Mouse (Mus musculus) heart, postnatal 0 days (tissue): Measurements from ENCODE around the gene Unc13a. TPM values are rescaled to one million over a fixed set of nuclear protein-coding genes. Genes with fewer than 3 reads are reported as not detected.

Experiments
- ATAC-seq: fragments of 200-750 bp; cut with Nextera tagmentation; 2 replicates; pipeline ENCODE4 v1.8.0; 2017; ENCODE audit warnings: low read depth, moderate number of reproducible peaks, moderate library complexity; ENCODE audit not compliant: insufficient read depth
- DNase-seq: peaks from one replicate; pipeline ENCODE4 v3.0.0-alpha.2; 2016; ENCODE audit warnings: low spot score
- H3K27ac ChIP-seq: fragments of 300-500 bp; sonication (generic); 2 replicates; pipeline ENCODE4 v1.5.1; 2014; ENCODE audit warnings: low read depth, mild to moderate bottlenecking
- H3K27me3 ChIP-seq: fragments of 300-500 bp; sonication (generic); 2 replicates; pipeline ENCODE4 v1.6.1; 2014; ENCODE audit warnings: low read length, mixed read lengths; ENCODE audit not compliant: control insufficient read depth, insufficient read depth
- H3K36me3 ChIP-seq: fragments of 300-500 bp; sonication (generic); replicated peaks from 2 replicates; pipeline ENCODE4 v1.6.1; 2014; ENCODE audit warnings: low read length, mixed read lengths; ENCODE audit not compliant: control insufficient read depth, insufficient read depth
- H3K4me1 ChIP-seq: fragments of 300-500 bp; sonication (generic); 2 replicates; pipeline ENCODE4 v1.6.1; 2014; ENCODE audit warnings: antibody characterized with exemption; ENCODE audit not compliant: control insufficient read depth, insufficient read depth
- H3K4me2 ChIP-seq: fragments of 300-500 bp; sonication (generic); 2 replicates; pipeline ENCODE4 v1.6.1; 2014; ENCODE audit warnings: low read depth, mild to moderate bottlenecking, low read length, moderate library complexity
- H3K4me3 ChIP-seq: fragments of 300-500 bp; sonication (generic); 2 replicates; pipeline ENCODE4 v1.5.1; 2014; ENCODE audit warnings: low read depth, low read length
- H3K9ac ChIP-seq: fragments of 300-500 bp; sonication (generic); replicated peaks from 2 replicates; pipeline ENCODE4 v1.6.1; 2014; ENCODE audit warnings: low read depth, low read length, mixed read lengths
- H3K9me3 ChIP-seq: fragments of 300-500 bp; sonication (generic); replicated peaks from 2 replicates; pipeline ENCODE4 v1.6.1; 2016; ENCODE audit warnings: low read length; ENCODE audit not compliant: control insufficient read depth
- CTCF ChIP-seq: IDR thresholded peaks from 2 replicates; pipeline ENCODE4 v1.5.1; 2016; ENCODE audit warnings: antibody characterized with exemption, control low read depth, low read depth
- EP300 ChIP-seq: IDR thresholded peaks from 2 replicates; pipeline ENCODE4 v1.6.1; 2016; ENCODE audit warnings: antibody characterized with exemption, low read depth
- WGBS: fragments of 180-500 bp; shearing (Covaris S2); extraction: QIAGEN DNeasy Blood & Tissue Kit; methylation state at CpG from one replicate; pipeline ENCODE4 v1.1.7; 2014; 5-methylcytosine and 5-hydroxymethylcytosine counted together
- polyA plus RNA-seq: library from polyadenylated mRNA; unstranded; fragments of >200 nt; fragmentation: Nextera tagmentation; extraction: Ambion mirVana; gene quantifications from 2 replicates; pipeline ENCODE4 v1.2.1, GENCODE M21; 2015
- total RNA-seq: library from RNA; depleted of rRNA; stranded (reverse); fragments of >200 nt; gene quantifications from 2 replicates; pipeline ENCODE4 v1.2.3, GENCODE M21; 2014; ENCODE audit warnings: low replicate concordance

Unc13a gene
- total and polyA plus RNA-seq, 2 experiments from 2014 or later: 0.57 to 0.60 TPM

- Histone ChIP-seq H3K9me3 (no peaks in the 10 kb centered on the region), H3K27me3 (peaks cover 58% of the 10 kb centered on the region), H3K9ac (no peak overlapping the region), H3K36me3 (no peaks in the 10 kb centered on the region), H3K4me3 (no peak overlapping the region), H3K4me1 (no peaks in the 10 kb centered on the region), H3K4me2 (no peak overlapping the region), H3K27ac (no peak overlapping the region)
- TF ChIP-seq CTCF (no peak), EP300 (no peak)
- 2% methylated on average over 24 of the region's 24 CpGs for WGBS
- ATAC-seq (no peak), DNase-seq (no peak)
Observed at GRCm38 (mm10) chr8:71654600-71654999, 17.0 kb downstream of the Unc13a start.

DNA sequence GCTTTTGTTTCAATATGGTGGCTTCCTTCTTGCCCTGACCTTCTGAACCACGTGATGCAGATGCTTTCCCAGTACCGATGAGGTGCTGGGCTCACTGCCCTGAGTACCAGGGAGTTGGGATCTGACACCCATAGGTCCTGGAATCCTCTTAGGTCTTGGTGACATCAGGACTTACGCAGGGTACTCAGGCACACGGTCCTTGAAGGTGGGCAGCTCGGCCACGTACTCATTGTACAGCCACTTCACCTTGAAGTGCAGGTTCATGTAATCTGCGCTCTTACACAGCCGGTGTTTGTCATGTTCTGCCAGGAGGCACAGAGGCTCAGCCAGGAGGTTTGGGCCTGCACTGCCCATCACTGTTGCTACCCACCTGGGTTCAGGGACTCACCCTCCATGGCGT, 26.0 kb downstream of the Unc13a start:
- H3K9me3 ChIP-seq: no peaks in the 10 kb centered on the region
- ATAC-seq (no peak), DNase-seq (no peak)
- no peak overlapping the region for H3K27ac ChIP-seq
- no peaks in the 10 kb centered on the region for H3K4me1 ChIP-seq
- 68% methylated on average over 9 of the region's 9 CpGs for WGBS
- no peaks in the 10 kb centered on the region for H3K27me3 ChIP-seq
- no peak overlapping the region for H3K9ac ChIP-seq
- TF ChIP-seq CTCF (no peak), EP300 (no peak)
- H3K36me3 ChIP-seq: no peaks in the 10 kb centered on the region
- no peak overlapping the region for H3K4me2 ChIP-seq
- no peak overlapping the region for H3K4me3 ChIP-seq

GRCm38 (mm10) chr8:71639318-71639717, 32.2 kb downstream of the Unc13a start:
- Histone ChIP-seq H3K9ac (no peak overlapping the region), H3K4me1 (0 out of 2 replicates have a peak, but pooled peaks cover 1% of the 10 kb centered on the region), H3K9me3 (no peaks in the 10 kb centered on the region), H3K27me3 (peaks cover 9% of the 10 kb centered on the region), H3K4me3 (no peak overlapping the region), H3K36me3 (no peaks in the 10 kb centered on the region), H3K27ac (no peak overlapping the region), H3K4me2 (no peak overlapping the region)
- 60% methylated on average over 4 of the region's 4 CpGs for WGBS
- ATAC-seq: no peak
- TF ChIP-seq CTCF (no peak), EP300 (no peak)
- DNase-seq: no peak

- Histone ChIP-seq H3K4me2 (no peak overlapping the region), H3K4me1 (peaks cover 6% of the 10 kb centered on the region; the same call in 1 of the 2 replicates)
Observed at GRCm38 (mm10) chr8:71638321-71638720, 33.2 kb downstream of the Unc13a start.

DNA sequence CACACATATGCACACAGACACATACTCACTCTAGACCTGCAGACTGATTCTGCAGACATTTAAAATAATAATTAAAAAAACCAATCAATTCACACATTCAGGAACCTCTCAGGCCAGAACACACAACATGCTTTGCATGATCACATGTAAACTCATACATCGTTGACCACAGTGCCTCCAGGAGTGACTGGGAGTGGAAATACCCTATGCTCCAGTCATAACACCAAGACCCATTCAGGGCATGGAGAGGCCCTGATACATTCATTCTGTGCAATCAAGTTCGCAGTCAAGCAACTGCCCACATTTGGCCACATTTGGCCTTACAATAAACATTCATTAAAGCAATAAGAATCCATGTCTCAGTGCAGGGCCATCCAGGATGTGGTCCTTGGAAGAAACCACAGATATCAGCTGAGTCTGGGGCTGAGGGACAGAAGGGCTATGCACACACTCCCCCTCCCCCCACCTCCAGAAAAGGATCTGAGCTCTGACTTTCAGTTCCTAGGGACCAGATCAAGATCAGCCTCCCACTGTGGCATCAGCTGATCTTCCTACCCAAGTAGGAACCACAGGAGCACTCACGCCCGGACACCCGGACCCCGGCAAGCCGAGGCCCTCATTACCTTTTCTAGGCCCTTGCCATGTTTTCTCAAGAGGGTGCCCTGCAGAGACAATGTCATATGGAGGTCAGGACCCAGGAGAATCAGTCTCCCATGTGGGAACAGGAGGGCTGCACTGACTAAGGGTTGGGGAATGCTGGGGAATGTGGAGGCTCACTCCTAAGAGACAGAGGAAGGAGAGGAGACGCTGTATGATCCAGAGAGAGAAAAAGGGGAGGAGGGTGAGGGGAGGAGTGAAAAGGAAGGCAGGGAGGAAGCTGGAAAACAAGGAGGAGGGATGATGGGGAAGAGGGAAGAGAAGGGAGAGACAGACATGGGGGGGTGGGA, 34.1 kb downstream of the Unc13a start:
- ATAC-seq (no peak), DNase-seq (no peak)
- H3K36me3 ChIP-seq: no peaks in the 10 kb centered on the region
- no peak overlapping the region for H3K4me3 ChIP-seq
- TF ChIP-seq EP300 (no peak), CTCF (no peak)
- no peaks in the 10 kb centered on the region for H3K9me3 ChIP-seq
- H3K4me2 ChIP-seq: no peak overlapping the region
- no peak overlapping the region for H3K9ac ChIP-seq
- H3K4me1 ChIP-seq: peaks cover 6% of the 10 kb centered on the region; the same call in 1 of the 2 replicates
- 53% methylated on average over 8 of the region's 8 CpGs for WGBS
- H3K27me3 ChIP-seq: peaks cover 27% of the 10 kb centered on the region
- no peak overlapping the region for H3K27ac ChIP-seq

More at GRCm38 (mm10) chr8:71638321-71638720, 33.2 kb downstream of the Unc13a start:
- Histone ChIP-seq H3K9me3 (no peaks in the 10 kb centered on the region), H3K36me3 (no peaks in the 10 kb centered on the region), H3K27ac (no peak overlapping the region), H3K4me3 (no peak overlapping the region), H3K9ac (no peak overlapping the region), H3K27me3 (peaks cover 18% of the 10 kb centered on the region)
- DNase-seq (no peak), ATAC-seq (no peak)
- WGBS: 72% methylated on average over 6 of the region's 6 CpGs
- no peak for TF ChIP-seq EP300
- TF ChIP-seq CTCF: no peak
